Mouse (Mus musculus) embryonic facial prominence, embryonic 11.5 days (tissue): ENCODE data around the gene Gper1. TPM values are rescaled to one million over a fixed set of nuclear protein-coding genes. Genes with fewer than 3 reads are reported as not detected.

ENCODE experiments used
- ATAC-seq: fragments of 200-750 bp; cut with Nextera tagmentation; replicated peaks from 2 replicates; pipeline ENCODE4 v1.8.0; 2017; ENCODE audit warnings: low read depth; ENCODE audit not compliant: insufficient number of reproducible peaks, low FRiP score, low TSS enrichment
- DNase-seq: peaks from one replicate; pipeline ENCODE4 v3.0.0-alpha.2; 2015; ENCODE audit warnings: low spot score
- H3K27ac ChIP-seq: fragments of 300-500 bp; sonication (generic); replicated peaks from 2 replicates; pipeline ENCODE4 v1.5.1; 2014; ENCODE audit warnings: mild to moderate bottlenecking, low read depth, low read length, control low read depth
- H3K27me3 ChIP-seq: fragments of 300-500 bp; sonication (generic); 2 replicates; pipeline ENCODE4 v1.6.1; 2014; ENCODE audit warnings: mild to moderate bottlenecking, low read length, moderate library complexity, mixed read lengths; ENCODE audit not compliant: control insufficient read depth, insufficient read depth
- H3K36me3 ChIP-seq: fragments of 300-500 bp; sonication (generic); replicated peaks from 2 replicates; pipeline ENCODE4 v1.6.1; 2014; ENCODE audit warnings: low read depth, mild to moderate bottlenecking, low read length, moderate library complexity, mixed read lengths; ENCODE audit not compliant: control insufficient read depth, insufficient read depth
- H3K4me1 ChIP-seq: fragments of 300-500 bp; sonication (generic); 2 replicates; pipeline ENCODE4 v1.6.1; 2014; ENCODE audit warnings: low read length, mixed read lengths; ENCODE audit not compliant: control insufficient read depth, insufficient read depth
- H3K4me2 ChIP-seq: fragments of 300-500 bp; sonication (generic); 2 replicates; pipeline ENCODE4 v1.6.1; 2014; ENCODE audit warnings: low read depth, mild to moderate bottlenecking, control low read depth, low read length, moderate library complexity
- H3K4me3 ChIP-seq: fragments of 300-500 bp; sonication (generic); 2 replicates; pipeline ENCODE4 v1.5.1; 2014; ENCODE audit warnings: low read depth, low read length, control low read depth
- H3K9ac ChIP-seq: fragments of 300-500 bp; sonication (generic); replicated peaks from 2 replicates; pipeline ENCODE4 v1.6.1; 2014; ENCODE audit warnings: mild to moderate bottlenecking, control low read depth, low read length
- H3K9me3 ChIP-seq: fragments of 300-500 bp; sonication (generic); replicated peaks from 2 replicates; pipeline ENCODE4 v1.6.1; 2016; ENCODE audit warnings: mild to moderate bottlenecking, low read length, inconsistent platforms, mixed read lengths; ENCODE audit not compliant: control insufficient read depth
- WGBS: fragments of 180-500 bp; shearing (Covaris S2); extraction: QIAGEN DNeasy Blood & Tissue Kit; methylation state at CpG from one replicate; pipeline ENCODE4 v1.1.7; 2014; 5-methylcytosine and 5-hydroxymethylcytosine counted together
- polyA plus RNA-seq: library from polyadenylated mRNA; unstranded; fragments of >200 nt; fragmentation: Nextera tagmentation; extraction: Ambion mirVana; gene quantifications from 2 replicates; pipeline ENCODE4 v1.2.1, GENCODE M21; 2014

Gene Gper1
- polyA plus RNA-seq, 1 experiment from 2014 or later, result 0.42 TPM

- no peak overlapping the region for H3K9ac ChIP-seq
- no peaks in the 10 kb centered on the region for H3K36me3 ChIP-seq
- no peak overlapping the region for H3K4me3 ChIP-seq
- no peak for DNase-seq
- no peak overlapping the region for H3K4me2 ChIP-seq
- H3K27me3 ChIP-seq, result no peaks in the 10 kb centered on the region
- no peaks in the 10 kb centered on the region for H3K4me1 ChIP-seq
- no peak overlapping the region for H3K27ac ChIP-seq
- ATAC-seq, result no peak
- 84% methylated on average over 15 of the region's 15 CpGs for WGBS
- no peaks in the 10 kb centered on the region for H3K9me3 ChIP-seq
Observed at GRCm38 (mm10) chr5:139411665-139412314, 11.2 kb upstream of the Gper1 start.

DNA sequence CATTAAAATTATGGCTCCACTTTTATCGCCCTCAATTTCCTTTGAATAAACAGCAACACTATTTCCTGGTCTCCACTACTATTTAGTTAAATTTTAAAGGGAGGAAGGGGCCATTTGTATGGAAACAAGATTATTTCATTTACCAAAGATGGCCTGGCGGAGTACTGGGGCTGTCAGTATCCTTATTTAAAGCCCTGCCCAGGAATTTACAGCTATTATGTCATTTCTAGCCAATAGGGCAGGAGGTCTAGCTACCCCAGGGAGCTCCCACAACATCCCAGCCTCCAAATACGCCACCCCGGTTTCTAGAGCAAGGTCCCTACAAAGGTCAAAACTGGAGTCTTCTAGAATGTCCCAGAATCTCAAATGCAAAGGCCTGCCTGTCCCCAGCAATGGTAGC is 9.4 kb upstream of the Gper1 start:
- ATAC-seq, result no peak
- Histone ChIP-seq H3K4me3 (no peak overlapping the region), H3K9me3 (no peaks in the 10 kb centered on the region), H3K4me2 (no peak overlapping the region), H3K27ac (no peak overlapping the region), H3K27me3 (no peaks in the 10 kb centered on the region), H3K4me1 (no peaks in the 10 kb centered on the region), H3K9ac (no peak overlapping the region), H3K36me3 (no peaks in the 10 kb centered on the region)
- DNase-seq, result no peak
- 85% methylated on average over 4 of the region's 4 CpGs for WGBS

DNA sequence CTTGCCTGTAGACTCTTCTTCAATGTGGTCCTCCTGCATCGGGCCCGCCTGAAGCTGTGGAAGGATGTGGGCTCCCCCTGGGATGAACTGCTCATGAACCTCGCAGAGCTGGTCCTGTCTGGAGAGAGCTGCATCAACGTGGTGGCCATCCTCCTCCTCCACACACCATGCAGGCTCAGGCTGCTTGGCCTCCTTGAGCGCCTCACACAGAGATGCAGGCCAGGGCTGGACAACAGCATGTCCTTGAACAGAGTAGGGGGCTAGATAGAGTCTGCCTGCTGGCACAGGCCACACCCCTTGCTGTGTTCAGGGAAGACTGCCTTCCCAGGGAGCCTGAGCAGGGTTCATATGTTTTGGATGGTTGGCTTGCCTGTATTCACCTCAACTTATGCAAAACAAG is 8.0 kb upstream of the Gper1 start:
- Histone ChIP-seq H3K9ac (no peak overlapping the region), H3K4me2 (no peak overlapping the region), H3K4me1 (no peaks in the 10 kb centered on the region), H3K36me3 (no peaks in the 10 kb centered on the region), H3K27me3 (no peaks in the 10 kb centered on the region), H3K4me3 (no peak overlapping the region), H3K27ac (no peak overlapping the region), H3K9me3 (no peaks in the 10 kb centered on the region)
- ATAC-seq (no peak), DNase-seq (no peak)
- 91% methylated on average over 5 of the region's 5 CpGs for WGBS

- ATAC-seq (no peak), DNase-seq (no peak)
- Histone ChIP-seq H3K27me3 (no peaks in the 10 kb centered on the region), H3K4me3 (no peak overlapping the region), H3K36me3 (no peaks in the 10 kb centered on the region), H3K9ac (no peak overlapping the region), H3K4me2 (no peak overlapping the region), H3K9me3 (no peaks in the 10 kb centered on the region), H3K4me1 (no peaks in the 10 kb centered on the region), H3K27ac (no peak overlapping the region)
- 95% methylated on average over 4 of the region's 4 CpGs for WGBS
Observed at GRCm38 (mm10) chr5:139416942-139417341, 6.0 kb upstream of the Gper1 start.

- DNase-seq, result no peak
- H3K27me3 ChIP-seq, result no peaks in the 10 kb centered on the region
- H3K4me2 ChIP-seq, result no peak overlapping the region
- H3K4me3 ChIP-seq, result no peak overlapping the region
- H3K9me3 ChIP-seq, result no peaks in the 10 kb centered on the region
- no peak for ATAC-seq
- H3K9ac ChIP-seq, result no peak overlapping the region
- H3K36me3 ChIP-seq, result no peaks in the 10 kb centered on the region
- no peaks in the 10 kb centered on the region for H3K4me1 ChIP-seq
- 88% methylated on average over 3 of the region's 3 CpGs for WGBS
- no peak overlapping the region for H3K27ac ChIP-seq
Observed at GRCm38 (mm10) chr5:139417480-139417879, 5.5 kb upstream of the Gper1 start.

DNA sequence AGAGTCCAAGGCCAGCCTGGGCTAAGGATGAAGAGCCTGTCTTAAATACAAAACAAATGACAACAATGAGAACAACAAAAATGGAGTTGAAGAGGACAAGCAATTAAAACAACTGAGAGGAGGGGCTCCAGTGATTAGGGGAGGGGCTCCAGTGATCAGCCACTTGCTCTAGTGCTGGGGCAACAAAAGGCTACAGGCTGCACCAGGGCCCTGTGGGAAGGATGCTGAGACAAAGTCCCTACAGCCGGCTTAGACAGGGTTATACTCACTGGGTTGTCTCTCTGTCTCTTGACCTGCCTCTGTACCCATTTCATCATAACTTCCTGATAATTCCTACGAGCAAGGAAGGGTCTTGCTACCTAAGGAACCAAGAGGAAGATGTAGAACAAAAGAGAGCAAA is 4.8 kb upstream of the Gper1 start:
- ATAC-seq (no peak), DNase-seq (no peak)
- no peak overlapping the region for H3K4me2 ChIP-seq
- H3K9me3 ChIP-seq, result no peaks in the 10 kb centered on the region
- H3K9ac ChIP-seq, result no peak overlapping the region
- no peak overlapping the region for H3K4me3 ChIP-seq
- H3K27ac ChIP-seq, result no peak overlapping the region
- 62% methylated on average over 2 of the region's 2 CpGs for WGBS
- no peaks in the 10 kb centered on the region for H3K27me3 ChIP-seq
- H3K36me3 ChIP-seq, result no peaks in the 10 kb centered on the region
- no peaks in the 10 kb centered on the region; the same call in 1 of the 2 replicates for H3K4me1 ChIP-seq

GRCm38 (mm10) chr5:139418633-139419032 is 4.3 kb upstream of the Gper1 start:
- no peak for ATAC-seq
- no peak overlapping the region for H3K4me2 ChIP-seq
- 29% methylated on average over 3 of the region's 3 CpGs for WGBS

GRCm38 (mm10) chr5:139425198-139425597 is 2.2 kb downstream of the Gper1 start:
- Histone ChIP-seq H3K9me3 (no peaks in the 10 kb centered on the region), H3K9ac (no peak overlapping the region), H3K4me3 (no peak overlapping the region), H3K4me1 (no peaks in the 10 kb centered on the region; the same call in 1 of the 2 replicates), H3K27ac (no peak overlapping the region), H3K4me2 (no peak overlapping the region), H3K27me3 (no peaks in the 10 kb centered on the region), H3K36me3 (no peaks in the 10 kb centered on the region)
- no peak for DNase-seq
- 81% methylated on average over 9 of the region's 9 CpGs for WGBS
- no peak for ATAC-seq

More at GRCm38 (mm10) chr5:139418633-139419032, 4.3 kb upstream of the Gper1 start:
- H3K36me3 ChIP-seq, result no peaks in the 10 kb centered on the region
- no peak overlapping the region for H3K4me3 ChIP-seq
- no peak overlapping the region for H3K9ac ChIP-seq
- H3K4me1 ChIP-seq, result no peaks in the 10 kb centered on the region; the same call in 1 of the 2 replicates
- H3K27me3 ChIP-seq, result no peaks in the 10 kb centered on the region
- no peak for DNase-seq
- no peaks in the 10 kb centered on the region for H3K9me3 ChIP-seq
- no peak overlapping the region for H3K27ac ChIP-seq
